Mouse (Mus musculus): Measurements from ENCODE around the gene Ccdc50.

GRCm38 (mm10) chr16:27401579-27401978 lies 12.9 kb downstream of the Ccdc50 start:
- TF ChIP-seq CTCF (IDR thresholded peaks at IDR 0.05; ENCODE audit: low read depth) (no peak), EP300 (IDR thresholded peaks at IDR 0.05; ENCODE audit: low read depth) (no peak)
